Mouse (Mus musculus) frontal cortex, adult 2 months (tissue): ENCODE measurements around the gene Igf1r. TPM values are rescaled to one million over a fixed set of nuclear protein-coding genes. Genes with fewer than 3 reads are reported as not detected.

Source experiments
- DNase-seq, 2 experiments: peaks; one replicate each; pipeline ENCODE4 v3.0.0; 2022; ENCODE audit warnings: low spot score in 1 of 2; ENCODE audit errors: extremely low spot score in 1 of 2
- polyA plus RNA-seq: library from polyadenylated mRNA; depleted of rRNA; stranded (reverse); fragments of >200 nt; gene quantifications from 2 replicates; pipeline ENCODE4 v1.2.3, GENCODE M21; 2012

The Igf1r gene
- polyA plus RNA-seq, 1 experiment: 24.4 TPM

DNA sequence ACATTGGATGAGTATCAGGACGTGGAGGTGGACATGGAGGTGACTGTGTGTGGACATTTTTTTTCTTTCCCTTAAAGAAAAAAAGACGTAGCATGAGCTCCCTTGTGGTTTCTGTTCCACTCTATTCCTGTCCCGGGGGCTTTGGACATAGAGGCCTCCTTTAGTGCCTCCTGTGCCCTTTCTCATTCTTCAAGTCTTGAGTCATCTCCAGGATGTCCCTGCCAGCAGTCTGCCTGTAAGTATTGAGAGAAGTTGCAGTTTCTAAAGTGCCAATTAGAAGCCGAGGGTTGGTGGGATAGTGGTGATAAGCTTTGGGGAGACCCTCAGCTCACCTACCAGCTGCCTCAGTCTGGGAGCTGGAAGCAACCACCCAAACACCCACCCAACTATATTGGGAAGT is 92.0 kb downstream of the Igf1r start:
- DNase-seq: no peak

DNA sequence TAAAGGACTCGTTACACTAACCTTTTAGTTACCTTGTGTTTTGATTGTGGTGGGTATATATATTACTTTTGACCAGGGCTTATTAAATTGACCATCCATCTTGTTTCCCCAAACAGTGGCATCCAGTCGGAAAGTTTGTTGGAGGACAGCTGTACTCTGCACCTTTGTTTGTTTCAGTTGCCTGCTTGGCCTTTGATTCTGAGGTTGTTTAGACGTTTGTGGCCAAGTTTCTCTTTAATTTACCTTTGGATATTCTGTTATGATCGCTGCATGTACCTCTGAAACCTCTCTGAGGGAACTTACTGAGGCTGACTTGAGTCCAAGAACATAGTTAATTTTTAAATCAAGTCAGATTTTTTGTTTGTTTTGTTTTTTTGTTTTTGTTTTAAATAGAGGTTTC is 94.5 kb downstream of the Igf1r start:
- no peak for DNase-seq

DNA sequence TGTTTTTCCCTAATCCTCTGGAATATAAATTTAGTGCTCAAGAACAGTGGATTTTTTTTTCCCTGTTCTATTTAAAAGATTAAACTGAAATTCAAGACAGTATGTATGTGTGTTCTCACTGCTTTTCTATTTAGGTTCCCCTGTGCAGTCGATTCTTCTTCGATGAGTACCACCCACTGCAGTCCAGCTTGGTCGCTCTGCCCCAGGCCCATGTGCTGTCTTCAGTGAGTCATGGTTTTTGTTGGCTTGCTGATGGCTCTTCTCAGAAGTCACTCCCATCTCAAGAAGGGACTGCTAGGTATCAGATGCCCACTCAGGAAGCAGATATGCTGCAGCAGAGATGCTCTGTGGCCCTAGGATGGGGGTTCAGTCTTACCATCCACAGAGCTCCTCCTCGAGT is 95.9 kb downstream of the Igf1r start:
- DNase-seq: peak; percentile 35 to 38

DNA sequence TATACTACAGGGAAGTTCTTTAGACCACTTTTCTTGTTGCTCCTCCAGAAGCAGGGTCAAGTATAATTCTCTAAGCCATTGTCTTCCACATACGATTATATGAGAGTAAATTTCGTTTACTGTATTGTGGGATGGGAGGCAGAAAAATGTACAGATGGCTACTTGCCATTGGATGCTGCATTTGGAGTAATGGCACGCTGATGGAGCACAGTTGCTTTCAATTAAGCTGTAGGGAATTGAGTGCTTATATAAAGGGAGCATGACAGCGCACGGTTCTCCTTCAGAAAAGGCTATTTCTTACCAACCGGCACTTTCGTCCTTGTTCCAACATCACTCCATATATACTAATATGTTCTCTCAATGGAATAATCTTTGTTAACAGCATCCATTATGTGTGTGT is 96.4 kb downstream of the Igf1r start:
- DNase-seq: no peak

DNA sequence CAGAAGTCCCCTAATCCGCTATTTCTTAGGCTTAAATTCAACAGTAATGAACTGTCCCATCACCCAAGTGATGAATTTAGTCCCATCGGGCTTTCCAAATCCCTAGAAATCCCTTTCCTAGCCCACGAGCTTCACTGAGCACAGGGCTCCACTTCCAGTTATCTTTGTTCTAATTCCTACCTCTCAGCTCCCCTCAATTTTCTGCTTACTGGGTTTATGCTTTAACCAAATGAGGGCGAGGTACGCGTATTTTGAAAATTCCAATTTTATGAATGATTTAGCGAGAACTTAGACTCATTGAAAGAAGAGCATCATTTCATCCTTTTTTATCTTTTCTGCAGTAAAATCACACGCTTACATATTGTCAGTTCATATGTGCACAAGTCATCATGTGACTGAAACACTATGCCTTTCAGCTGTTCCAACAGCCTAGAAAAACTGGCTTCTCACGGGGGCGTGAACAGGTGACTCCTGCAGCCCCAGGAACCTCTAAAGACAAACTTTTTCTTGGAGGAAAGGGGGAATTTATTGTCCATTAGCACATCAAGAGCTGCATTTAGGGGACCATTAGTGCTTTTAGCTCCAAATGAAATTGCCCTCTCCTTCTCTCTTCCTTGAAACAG is 100.5 kb downstream of the Igf1r start:
- no peak for DNase-seq

DNA sequence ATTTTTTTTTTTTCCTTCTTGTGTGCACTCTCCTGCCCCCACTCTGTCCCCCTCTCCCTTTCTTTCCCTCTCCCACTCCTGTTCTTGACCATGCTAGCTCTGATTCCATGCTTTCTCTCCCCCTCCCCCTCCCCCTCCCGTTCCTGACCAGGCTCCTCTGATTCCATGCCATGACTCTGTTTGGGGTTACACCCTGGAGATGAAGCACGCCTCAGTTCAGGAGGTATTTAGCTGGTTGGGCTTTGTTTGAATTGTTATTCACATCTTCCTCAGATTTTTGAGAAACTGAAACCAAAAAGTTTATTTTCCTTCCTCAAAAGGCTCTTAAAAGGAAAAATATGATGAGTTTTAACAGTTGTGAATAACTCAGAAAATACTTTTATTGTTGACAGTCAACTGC is 101.9 kb downstream of the Igf1r start:
- DNase-seq: no peak

DNA sequence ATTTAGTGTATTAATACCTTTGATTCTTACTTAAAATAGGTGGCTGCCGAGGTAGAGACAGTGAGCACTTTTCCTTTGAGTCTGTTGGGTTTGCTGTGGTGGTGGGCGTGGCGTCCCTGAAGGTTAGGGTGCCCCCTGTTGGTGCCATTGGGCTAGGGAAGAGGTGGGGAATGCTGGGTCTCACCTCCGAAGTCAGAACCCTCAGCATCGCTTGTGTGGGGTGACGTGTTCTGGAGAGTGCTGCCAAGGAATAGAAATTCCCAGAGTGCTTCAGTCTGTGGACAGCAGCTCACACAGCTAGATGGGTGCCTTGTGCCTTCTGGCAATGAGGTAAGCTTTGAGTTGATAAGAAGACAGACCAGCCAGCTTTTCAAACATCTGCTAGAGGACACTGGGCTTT is 102.3 kb downstream of the Igf1r start:
- DNase-seq: no peak

DNA sequence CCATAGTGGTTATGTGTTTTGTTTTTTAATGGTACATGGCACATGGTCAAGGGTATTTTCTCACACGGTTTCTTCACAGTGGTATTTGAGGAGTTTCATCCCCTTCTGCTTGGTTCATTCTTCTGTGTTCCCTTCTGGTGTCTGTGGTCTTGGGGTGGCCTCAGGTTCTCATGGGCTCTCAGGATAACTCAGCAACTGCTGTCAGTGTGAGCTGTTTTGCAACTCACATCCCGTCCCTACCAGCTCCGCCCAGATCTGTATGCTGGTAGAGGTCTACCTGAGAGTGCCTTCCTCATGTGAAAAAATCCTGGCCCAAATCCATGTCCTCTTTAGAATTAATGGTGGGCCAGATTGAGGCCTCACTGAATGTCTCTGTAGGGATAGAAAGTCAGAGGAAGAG is 104.4 kb downstream of the Igf1r start:
- DNase-seq: no peak

DNA sequence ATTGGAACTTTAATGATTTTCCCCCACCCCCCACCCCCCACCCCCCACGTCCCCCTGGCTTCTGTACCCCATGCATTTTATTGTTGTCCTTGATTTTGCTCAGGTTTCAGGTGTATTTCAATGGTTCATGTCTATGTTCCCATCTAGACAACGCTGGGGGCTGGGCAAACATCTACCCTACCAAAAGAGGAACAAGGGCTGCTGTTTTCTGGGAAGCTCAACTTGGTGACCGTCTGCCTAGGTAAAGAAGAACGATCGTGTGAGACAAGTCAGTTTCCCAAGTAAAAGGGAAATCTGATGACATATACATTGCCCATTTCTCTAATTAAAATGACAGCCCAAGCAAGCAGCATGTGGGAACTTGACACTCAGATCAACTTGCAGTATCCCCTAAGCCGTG is 107.1 kb downstream of the Igf1r start:
- DNase-seq: no peak

DNA sequence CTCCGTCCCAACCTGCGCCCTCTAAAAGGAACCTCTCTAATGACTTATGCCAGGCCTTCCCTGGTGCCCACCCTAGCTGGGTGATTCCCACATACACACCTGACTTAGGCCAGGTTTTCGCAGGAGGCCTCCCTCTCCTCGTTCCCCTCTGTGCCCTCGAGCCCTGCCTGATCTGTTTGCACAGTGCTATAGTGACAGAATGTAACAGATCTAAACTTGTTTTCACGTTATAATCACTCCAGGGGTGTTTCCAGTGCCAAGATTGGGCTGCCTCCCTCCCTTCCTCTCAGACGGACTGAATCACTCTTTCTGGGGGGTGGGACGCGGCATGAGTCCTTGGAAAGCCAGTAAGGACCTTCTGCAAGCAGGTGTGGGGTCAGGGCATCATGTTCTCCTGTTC is 108.8 kb downstream of the Igf1r start:
- DNase-seq: no peak

DNA sequence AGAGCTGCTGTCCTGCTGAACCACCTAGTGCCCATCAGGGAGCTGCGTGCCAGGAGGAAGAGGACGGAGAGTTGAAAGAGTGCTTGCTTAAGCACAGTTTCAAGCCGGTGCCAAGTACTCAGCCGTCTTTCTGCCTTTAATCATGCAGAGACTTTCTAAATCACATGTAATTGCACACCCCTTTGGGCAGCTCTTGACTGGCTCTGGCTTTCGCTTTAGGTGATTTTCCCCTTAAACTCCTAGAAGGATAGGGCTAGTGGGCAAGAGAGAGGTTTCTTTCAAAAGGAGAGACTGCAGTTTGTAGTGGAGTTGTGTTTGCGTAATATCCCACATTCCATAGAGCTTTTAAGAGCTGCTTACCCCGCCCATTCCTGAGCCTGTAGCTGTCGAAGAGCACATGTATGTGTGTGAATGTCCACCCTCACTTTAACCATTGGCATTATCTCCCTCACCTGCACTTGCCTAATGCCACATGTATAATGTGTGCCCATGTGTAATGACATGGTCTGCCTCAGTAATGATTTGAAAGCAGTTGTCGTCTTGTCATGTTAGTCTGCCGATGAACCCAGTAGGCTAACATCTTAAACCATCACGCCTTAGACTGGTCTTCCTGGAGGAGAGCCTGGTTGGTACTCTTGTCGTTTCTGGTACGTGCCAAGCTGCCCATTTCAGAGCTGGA is 109.7 kb downstream of the Igf1r start:
- DNase-seq: no peak

DNA sequence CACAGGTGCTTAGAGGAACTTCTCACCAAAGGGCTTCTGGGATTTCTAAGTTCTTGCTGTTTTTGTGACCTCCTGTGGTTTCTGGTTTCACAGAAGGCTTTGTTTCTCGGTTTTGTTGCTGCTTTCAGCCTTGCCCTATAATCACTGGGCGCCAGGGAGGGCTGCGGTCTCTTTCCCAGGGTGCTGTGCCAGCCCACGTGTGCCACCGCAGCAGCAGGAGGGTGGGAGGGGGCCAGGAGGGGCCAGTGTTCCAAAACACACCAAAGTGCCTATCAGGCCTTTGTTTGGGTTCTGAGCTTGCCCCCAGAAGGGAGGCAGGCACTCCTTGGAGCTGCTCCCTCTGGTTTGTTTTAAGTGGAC is 110.2 kb downstream of the Igf1r start:
- DNase-seq: no peak

DNA sequence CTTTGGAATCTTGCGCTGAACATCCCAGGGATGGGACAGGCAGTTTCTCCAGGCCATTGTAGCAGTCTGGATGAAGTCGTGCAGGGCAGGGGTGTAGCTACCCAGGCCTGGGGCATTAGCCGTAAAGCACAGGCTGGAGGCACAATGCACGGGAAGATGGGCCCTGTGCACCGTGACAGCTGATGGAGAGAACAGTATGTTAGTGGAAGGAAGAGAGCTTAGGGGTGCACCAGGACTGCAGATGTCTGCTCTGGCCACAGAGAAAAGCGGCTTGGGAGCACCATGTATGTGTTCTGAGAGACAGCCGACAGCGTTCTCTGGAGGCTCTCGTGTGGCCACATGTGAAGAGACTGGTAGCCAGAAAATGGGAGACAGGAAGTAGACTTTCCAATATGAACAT is 111.1 kb downstream of the Igf1r start:
- DNase-seq: no peak

DNA sequence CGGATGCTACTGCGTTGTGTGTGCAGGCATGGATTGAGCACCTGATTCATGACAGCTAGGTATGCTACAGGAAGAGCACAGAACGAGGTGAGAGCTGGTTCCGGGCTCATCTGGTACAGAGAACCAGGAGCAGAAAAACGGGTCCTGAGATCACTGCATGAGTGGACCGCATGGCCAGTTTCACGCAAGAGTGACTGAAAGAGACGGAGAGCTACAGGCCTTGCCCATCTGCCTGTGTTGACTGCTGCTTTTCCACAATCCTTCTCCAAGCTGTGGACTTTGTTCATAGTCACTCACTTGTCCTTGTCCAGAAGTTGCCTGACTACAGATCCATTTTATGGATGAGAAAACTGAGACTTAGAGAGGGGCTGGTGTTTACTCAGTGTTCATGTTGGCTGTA is 111.5 kb downstream of the Igf1r start:
- DNase-seq: no peak

DNA sequence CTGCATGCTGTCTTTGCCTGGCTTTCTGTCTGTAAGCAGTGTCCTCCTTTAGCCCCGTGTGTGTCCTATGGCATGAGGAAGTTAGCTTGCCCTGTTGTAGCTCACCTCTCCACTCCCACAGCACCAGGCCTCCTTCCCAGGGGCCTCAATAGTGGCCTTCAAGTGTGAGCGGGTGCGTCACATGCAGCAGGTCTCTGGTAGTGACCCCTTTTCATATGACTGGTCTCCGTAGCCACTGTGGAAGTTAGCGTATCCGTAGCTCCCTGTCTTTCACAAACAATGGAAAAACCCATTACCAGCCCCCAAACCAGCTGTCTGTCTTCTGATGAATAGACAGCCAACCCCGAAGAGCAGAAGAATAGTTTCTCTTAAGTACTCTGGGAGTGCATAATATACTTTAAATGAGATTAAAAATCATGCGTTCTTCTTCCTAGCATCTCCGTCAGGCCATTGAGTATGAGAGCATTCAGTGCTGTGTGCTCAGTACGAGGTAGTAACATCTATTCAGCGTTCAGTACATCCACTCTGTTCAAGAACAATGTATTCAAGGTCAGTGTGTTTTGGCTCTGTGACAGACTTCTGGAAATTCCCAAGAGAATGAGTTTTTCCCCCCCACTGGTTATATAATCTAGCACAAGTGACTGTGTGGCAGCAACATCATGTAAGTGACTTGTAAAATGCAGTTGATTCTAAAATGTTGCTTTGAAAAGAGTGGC is 112.2 kb downstream of the Igf1r start:
- DNase-seq: peak in 1 of 2 experiments; percentile 54

DNA sequence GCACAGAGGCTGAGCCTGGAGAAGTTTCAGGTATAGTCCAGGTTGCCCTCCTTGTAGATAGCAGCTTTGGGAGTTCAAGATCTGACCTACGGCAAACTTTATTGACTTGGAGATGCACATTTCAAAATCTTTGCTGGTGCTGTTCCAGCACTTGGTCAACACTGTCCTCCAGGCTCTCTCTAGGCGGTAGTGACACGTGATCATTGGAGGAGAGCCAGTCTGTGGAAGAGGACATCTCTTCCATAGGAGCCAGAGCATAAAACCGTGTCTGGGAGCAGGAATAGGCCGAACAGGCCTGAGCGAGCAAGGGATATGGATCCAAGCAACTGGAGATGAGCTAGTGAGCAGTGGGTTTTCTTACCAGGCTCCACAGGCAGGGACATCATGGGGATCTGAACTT is 113.3 kb downstream of the Igf1r start:
- no peak for DNase-seq

DNA sequence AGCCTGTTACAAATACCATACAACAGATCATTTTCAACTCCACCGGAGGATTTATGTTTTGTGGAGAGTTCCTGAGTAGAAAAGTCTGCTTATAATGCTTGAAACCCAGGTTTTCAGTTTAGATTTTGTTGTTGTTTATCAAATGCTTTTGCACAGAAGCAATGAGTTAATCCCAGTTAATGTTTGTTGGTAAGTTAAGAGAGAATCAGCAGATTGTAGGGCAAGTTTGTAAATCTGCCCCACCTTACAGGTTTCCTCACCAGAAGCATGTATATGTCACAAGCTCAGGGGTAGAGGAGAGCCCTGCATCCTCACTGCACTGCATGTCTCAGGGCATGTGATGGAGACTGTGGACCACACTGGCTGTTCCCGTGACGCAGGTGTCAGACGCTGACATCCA is 114.7 kb downstream of the Igf1r start:
- no peak for DNase-seq

DNA sequence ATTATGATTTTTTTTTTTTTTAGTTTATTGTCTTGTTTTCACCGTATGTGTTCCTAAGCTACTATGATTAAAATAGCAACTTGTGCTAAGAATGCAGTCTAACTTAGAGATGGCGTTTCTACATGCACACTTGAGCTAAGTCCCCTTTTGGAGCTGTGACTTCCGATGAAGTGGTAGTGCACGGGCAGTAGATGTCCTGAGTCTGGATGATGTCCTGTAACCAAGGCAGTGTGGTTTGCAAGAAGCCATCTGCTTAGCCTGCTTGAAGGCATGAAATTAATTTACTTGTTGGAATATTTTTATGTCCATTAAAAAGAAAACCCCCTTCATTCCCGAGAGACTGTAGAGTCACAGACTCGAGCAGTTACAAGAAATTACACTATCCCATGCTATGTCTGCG is 116.7 kb downstream of the Igf1r start:
- no peak for DNase-seq

DNA sequence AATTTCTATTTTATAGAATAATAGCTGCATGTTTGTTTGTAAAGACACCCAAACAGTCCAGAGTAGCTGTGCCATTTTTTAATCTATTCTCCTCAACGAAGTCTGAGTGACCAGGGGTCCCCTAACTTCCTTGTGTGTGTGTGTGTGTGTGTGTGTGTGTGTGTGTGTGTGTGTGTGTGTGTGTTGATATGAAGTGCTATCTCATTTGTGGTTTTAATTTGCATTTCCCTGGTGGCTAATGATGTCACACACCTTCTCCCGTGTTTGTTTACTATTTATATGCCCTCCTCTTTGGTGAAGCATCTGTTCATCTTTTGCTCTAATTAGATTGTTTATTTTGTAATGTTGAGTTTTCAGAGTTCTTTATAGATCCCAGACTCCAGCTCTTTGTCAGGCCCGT is 117.4 kb downstream of the Igf1r start:
- no peak for DNase-seq

DNA sequence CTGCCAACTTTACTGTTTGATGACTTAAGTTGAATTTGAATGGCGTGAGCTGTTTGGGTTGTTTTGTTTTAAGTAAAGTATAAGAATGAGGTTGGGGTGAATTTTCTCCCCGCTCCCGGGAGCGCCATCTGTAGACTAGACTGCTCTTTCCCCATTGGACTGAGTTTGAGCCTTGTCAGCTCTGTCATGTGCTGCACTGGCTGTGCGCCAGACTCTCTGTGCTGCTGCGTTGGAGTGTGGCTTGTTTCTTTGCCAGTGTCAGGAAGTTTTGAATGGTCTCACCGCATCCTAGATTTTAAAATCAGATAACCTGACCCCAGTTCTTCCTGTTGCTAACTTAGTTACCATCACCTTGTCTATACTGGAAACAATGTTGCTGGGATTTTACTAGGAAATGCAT is 118.0 kb downstream of the Igf1r start:
- DNase-seq: peak in 1 of 2 experiments; percentile 75

DNA sequence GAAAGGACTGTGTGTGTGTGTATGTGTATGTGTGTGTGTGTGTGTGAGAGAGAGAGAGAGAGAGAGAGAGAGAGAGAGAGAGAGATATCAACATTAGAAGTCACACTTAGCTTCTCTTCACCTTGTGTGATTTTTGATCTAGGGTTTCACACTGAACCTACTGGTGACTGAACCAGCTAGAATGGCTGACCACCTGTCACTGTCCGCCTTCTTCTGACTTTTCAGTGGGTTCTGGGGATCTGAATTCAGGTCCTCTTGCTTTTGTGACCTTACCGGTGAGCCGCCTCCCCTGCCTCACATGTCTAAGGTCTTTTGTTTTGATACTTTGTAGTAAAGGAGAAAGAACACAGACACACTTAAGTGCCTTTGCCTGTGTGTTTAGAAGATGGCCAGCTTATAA is 118.4 kb downstream of the Igf1r start:
- no peak for DNase-seq

DNA sequence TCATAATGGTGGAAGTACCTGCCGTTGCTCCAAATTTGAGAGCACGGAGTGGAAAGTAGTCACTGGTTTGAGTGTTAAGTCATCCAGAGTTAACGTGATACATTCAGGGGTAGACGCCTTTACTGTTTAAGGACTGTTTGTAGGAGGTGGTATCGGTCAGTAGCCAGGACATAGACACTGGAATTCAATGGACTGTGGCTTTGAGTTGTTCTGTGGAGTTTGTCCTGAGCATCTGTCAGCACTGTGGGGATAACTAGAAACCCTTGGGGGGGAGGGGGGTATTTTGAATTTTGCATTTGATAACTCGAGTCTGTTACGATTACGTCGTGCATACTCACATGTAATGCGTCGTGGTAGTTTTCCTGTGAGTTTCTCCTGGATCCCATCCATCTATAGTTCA is 119.1 kb downstream of the Igf1r start:
- DNase-seq: no peak
